Mouse (Mus musculus) olfactory bulb, adult 2 months (tissue): ENCODE results near the gene Cldn11.

Experiments
- CTCF ChIP-seq: fragments of 200-500 bp; IDR thresholded peaks from 2 replicates; pipeline ENCODE4 v1.5.1; 2012; ENCODE audit warnings: low read depth, mild to moderate bottlenecking, low read length, moderate library complexity; ENCODE audit not compliant: insufficient read depth
- POLR2A ChIP-seq: fragments of 200-500 bp; IDR thresholded peaks from 2 replicates; pipeline ENCODE4 v1.6.1; 2012; ENCODE audit warnings: mild to moderate bottlenecking, low read depth, low read length, moderate library complexity; ENCODE audit not compliant: insufficient read depth

DNA sequence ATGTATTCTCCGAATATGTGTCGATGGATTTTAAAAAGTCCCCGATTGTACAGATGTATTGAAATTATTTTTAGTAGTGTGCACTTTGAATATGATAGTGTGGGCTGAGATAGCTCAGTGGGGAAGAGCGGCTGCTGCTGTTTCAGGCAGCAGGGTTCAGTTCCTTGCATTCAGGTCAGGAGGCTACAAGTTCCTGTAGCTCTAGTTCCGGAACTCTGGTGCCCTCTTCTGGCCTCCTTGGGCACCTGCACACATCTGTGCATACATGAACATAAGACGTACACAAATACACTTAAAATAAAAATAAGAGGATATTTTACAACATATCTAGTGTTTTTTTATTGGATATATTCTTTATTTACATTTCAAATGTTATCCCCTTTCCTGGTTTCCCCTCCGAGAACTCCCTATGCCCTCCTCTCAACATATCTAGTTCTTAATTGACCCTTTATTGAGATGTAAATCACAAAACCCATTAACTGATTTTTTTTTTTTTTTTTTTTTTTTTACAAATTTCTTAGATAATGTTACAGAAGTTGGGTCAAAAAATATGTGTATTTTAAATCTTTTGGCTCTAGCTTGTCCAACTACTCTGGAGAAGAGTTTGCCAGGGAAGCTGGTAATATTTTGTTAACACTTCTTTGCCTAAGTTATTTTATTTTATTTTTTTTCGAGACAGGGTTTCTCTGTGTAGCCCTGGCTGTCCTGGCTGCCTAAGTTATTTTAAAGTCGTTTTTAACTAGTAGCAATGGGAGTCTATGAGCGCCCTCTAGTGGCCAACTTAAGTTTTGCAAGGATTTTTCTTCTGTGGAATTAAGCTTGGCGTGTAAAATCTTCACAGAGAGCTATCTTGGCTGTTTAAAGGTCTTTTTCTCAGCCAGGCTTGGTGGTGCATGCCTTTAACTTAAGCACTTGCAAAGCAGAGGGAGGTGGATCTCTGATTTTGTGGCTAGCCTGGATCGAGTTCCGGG lies 11.0 kb upstream of the Cldn11 start:
- no peak for TF ChIP-seq CTCF
- TF ChIP-seq POLR2A, result no peak
